ENCODE assay signal across 26 mouse cellular contexts in the genomic region with DNA sequence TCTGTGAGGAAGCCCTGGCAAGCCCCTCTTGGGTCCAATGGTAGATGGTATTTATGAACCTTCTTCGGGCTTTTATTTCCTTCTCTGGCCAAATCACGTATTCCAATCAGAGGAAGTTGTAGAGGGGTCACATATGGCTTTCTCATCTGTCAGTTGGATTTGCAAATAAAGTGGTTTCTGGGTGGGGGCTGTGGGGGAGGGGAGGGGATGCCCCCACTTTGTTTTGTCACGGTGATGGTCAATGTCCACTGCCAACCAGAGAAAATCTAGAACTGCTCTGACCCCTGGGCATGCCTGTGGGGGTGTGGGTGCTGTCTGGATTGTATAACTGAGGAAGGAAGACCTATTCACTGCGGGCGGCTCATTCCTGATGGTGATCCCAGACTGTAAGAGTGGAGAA. TPM values are rescaled to one million over a fixed set of nuclear protein-coding genes. Genes with fewer than 3 reads are reported as not detected.
A peak's percentile ranks its signal among the peaks of the same experiment; 100 is the strongest.
DNase-seq lines count a peak whose midpoint lies in the region; ATAC-seq lines count a peak whose summit lies in the region.
"Had no signal": no experiment of that assay in that cellular context is flagged by ENCODE, and none has a peak within 500 bp of the region (broad histone marks: within the 10 kb centered on the region; RNA-seq: fewer than 3 reads in every experiment).

No protein-coding gene starts in this region.

- no peaks in the 10 kb centered on the region for H3K36me3 ChIP-seq in forebrain, embryonic 13.5 days (ENCODE audit: poor library complexity, severe bottlenecking)
- H3K36me3 ChIP-seq in forebrain, embryonic 10.5 days (replicated peaks): no peaks in the 10 kb centered on the region
- H3K36me3 ChIP-seq in kidney, embryonic 15.5 days: no peaks in the 10 kb centered on the region
- no peaks in the 10 kb centered on the region for H3K36me3 ChIP-seq in midbrain, embryonic 12.5 days
- no peaks in the 10 kb centered on the region for H3K36me3 ChIP-seq in midbrain, embryonic 14.5 days (ENCODE audit: control insufficient read depth, insufficient read depth, low read length)
- H3K36me3 ChIP-seq in intestine, embryonic 16.5 days (ENCODE audit: control insufficient read depth, insufficient read depth, low read length): no peaks in the 10 kb centered on the region

- no peaks in the 10 kb centered on the region for H3K9me3 ChIP-seq in forebrain, embryonic 13.5 days (replicated peaks)
- H3K9me3 ChIP-seq in forebrain, embryonic 10.5 days: no peaks in the 10 kb centered on the region
- no peaks in the 10 kb centered on the region for H3K9me3 ChIP-seq in kidney, embryonic 15.5 days (replicated peaks)
- H3K9me3 ChIP-seq in midbrain, embryonic 12.5 days: no peaks in the 10 kb centered on the region
- H3K9me3 ChIP-seq in midbrain, embryonic 14.5 days (ENCODE audit: control insufficient read depth, low read length): no peaks in the 10 kb centered on the region
- no peaks in the 10 kb centered on the region for H3K9me3 ChIP-seq in intestine, embryonic 16.5 days (ENCODE audit: control insufficient read depth, low read length)
- H3K9me3 ChIP-seq: megakaryocyte, embryonic 14.5 days had no signal

- H3K9ac ChIP-seq in forebrain, embryonic 13.5 days: no peak overlapping the region
- H3K9ac ChIP-seq in kidney, embryonic 15.5 days: no peak overlapping the region
- no peak overlapping the region for H3K9ac ChIP-seq in midbrain, embryonic 12.5 days (replicated peaks)
- no peak overlapping the region for H3K9ac ChIP-seq in midbrain, embryonic 14.5 days (replicated peaks; ENCODE audit: low read length)
- no peak overlapping the region for H3K9ac ChIP-seq in intestine, embryonic 16.5 days (ENCODE audit: low read depth, low read length)
- H3K9ac ChIP-seq: hindbrain, embryonic 14.5 days; liver, embryonic 14.5 days had no signal

- 55% methylated on average over 5 of the region's 5 CpGs for WGBS in forebrain, embryonic 13.5 days
- WGBS in forebrain, embryonic 10.5 days: 77% methylated on average over 5 of the region's 5 CpGs
- 64% methylated on average over 5 of the region's 5 CpGs for WGBS in kidney, embryonic 15.5 days
- WGBS in midbrain, embryonic 12.5 days: 42% methylated on average over 5 of the region's 5 CpGs
- 36% methylated on average over 5 of the region's 5 CpGs for WGBS in midbrain, embryonic 14.5 days
- WGBS in intestine, embryonic 16.5 days: 44% methylated on average over 5 of the region's 5 CpGs

- peak overlapping the region; percentile 25; the same call in 1 of the 2 replicates for H3K4me2 ChIP-seq in forebrain, embryonic 13.5 days
- no peak overlapping the region for H3K4me2 ChIP-seq in kidney, embryonic 15.5 days
- no peak overlapping the region for H3K4me2 ChIP-seq in midbrain, embryonic 12.5 days (replicated peaks)
- H3K4me2 ChIP-seq in midbrain, embryonic 14.5 days (ENCODE audit: low read length): no peak overlapping the region
- H3K4me2 ChIP-seq in intestine, embryonic 16.5 days (ENCODE audit: low read depth, low read length): no peak overlapping the region
- H3K4me2 ChIP-seq: heart, embryonic 11.5 days; hindbrain, embryonic 14.5 days had no signal

- peaks cover 24% of the 10 kb centered on the region for H3K4me1 ChIP-seq in forebrain, embryonic 13.5 days
- peaks cover 34% of the 10 kb centered on the region for H3K4me1 ChIP-seq in forebrain, embryonic 10.5 days
- H3K4me1 ChIP-seq in kidney, embryonic 15.5 days: peaks cover 31% of the 10 kb centered on the region
- peaks cover 10% of the 10 kb centered on the region for H3K4me1 ChIP-seq in midbrain, embryonic 12.5 days
- peaks cover 9% of the 10 kb centered on the region; the same call in 1 of the 2 replicates for H3K4me1 ChIP-seq in midbrain, embryonic 14.5 days (ENCODE audit: control insufficient read depth, insufficient read depth, low read length)
- peaks cover 22% of the 10 kb centered on the region; the same call in 1 of the 2 replicates for H3K4me1 ChIP-seq in intestine, embryonic 16.5 days (ENCODE audit: control insufficient read depth, insufficient read depth, low read length)

- 0 out of 2 replicates have a peak, but pooled peaks cover 6% of the 10 kb centered on the region for H3K27me3 ChIP-seq in forebrain, embryonic 13.5 days
- H3K27me3 ChIP-seq in forebrain, embryonic 10.5 days (ENCODE audit: poor library complexity, severe bottlenecking): peaks cover 39% of the 10 kb centered on the region
- no peaks in the 10 kb centered on the region for H3K27me3 ChIP-seq in kidney, embryonic 15.5 days
- H3K27me3 ChIP-seq in midbrain, embryonic 12.5 days: peaks cover 38% of the 10 kb centered on the region
- peaks cover 25% of the 10 kb centered on the region for H3K27me3 ChIP-seq in midbrain, embryonic 14.5 days (ENCODE audit: control insufficient read depth, insufficient read depth, low read length)
- H3K27me3 ChIP-seq in intestine, embryonic 16.5 days (replicated peaks; ENCODE audit: control insufficient read depth, insufficient read depth, low read length): no peaks in the 10 kb centered on the region
- H3K27me3 ChIP-seq: megakaryocyte, embryonic 14.5 days had no signal

- no peak for ATAC-seq in forebrain, embryonic 13.5 days
- no peak for ATAC-seq in kidney, embryonic 15.5 days (replicated peaks; ENCODE audit: low FRiP score)
- ATAC-seq in midbrain, embryonic 12.5 days (ENCODE audit: low FRiP score, low read depth): peak; percentile 49; the same call in 1 of the 2 replicates
- ATAC-seq in midbrain, embryonic 14.5 days (ENCODE audit: low FRiP score, low TSS enrichment): no peak
- peak; percentile 31; the same call in 1 of the 2 replicates for ATAC-seq in intestine, embryonic 16.5 days

- no peak overlapping the region for H3K4me3 ChIP-seq in forebrain, embryonic 13.5 days
- H3K4me3 ChIP-seq in forebrain, embryonic 10.5 days: no peak overlapping the region; the same call in 1 of the 2 replicates
- no peak overlapping the region for H3K4me3 ChIP-seq in kidney, embryonic 15.5 days (replicated peaks)
- H3K4me3 ChIP-seq in midbrain, embryonic 12.5 days: no peak overlapping the region
- no peak overlapping the region for H3K4me3 ChIP-seq in midbrain, embryonic 14.5 days (replicated peaks; ENCODE audit: low read depth, low read length)
- no peak overlapping the region for H3K4me3 ChIP-seq in intestine, embryonic 16.5 days (ENCODE audit: low read length)
- H3K4me3 ChIP-seq: erythroblast, embryonic 14.5 days; megakaryocyte, embryonic 14.5 days had no signal

- DNase-seq in forebrain, embryonic 10.5 days (ENCODE audit: extremely low spot score, low spot score): no peak
- no peak for DNase-seq in kidney, postnatal 25 days
- no peak for DNase-seq in midbrain, embryonic 14.5 days
- no peak for DNase-seq in ovary, postnatal 14 days (ENCODE audit: low spot score)
- DNase-seq: adrenal gland, postnatal 14 days; cerebellum, adult 11-12 months; cerebellum, postnatal 10 days; gastrocnemius, postnatal 36 days; heart, adult 18-20 months; heart, postnatal 36 days; liver; lung, adult 2 months; lung, postnatal 4 days; right cerebral cortex, adult 18-20 months; thymus, adult 18-20 months; thymus, postnatal 25 days had no signal

- H3K27ac ChIP-seq in forebrain, embryonic 13.5 days: no peak overlapping the region
- no peak overlapping the region for H3K27ac ChIP-seq in forebrain, embryonic 10.5 days
- H3K27ac ChIP-seq in kidney, embryonic 15.5 days: peak overlapping the region; percentile 45; the same call in 1 of the 2 replicates
- H3K27ac ChIP-seq in midbrain, embryonic 12.5 days (replicated peaks): no peak overlapping the region
- H3K27ac ChIP-seq in midbrain, embryonic 14.5 days (replicated peaks; ENCODE audit: low read depth, low read length): no peak overlapping the region
- H3K27ac ChIP-seq in intestine, embryonic 16.5 days (ENCODE audit: low read length): peak overlapping the region; percentile 33
- H3K27ac ChIP-seq: hindbrain, embryonic 14.5 days; liver, embryonic 14.5 days; stomach, postnatal 0 days had no signal

RNA-seq across cellular contexts. Expression of gene Efcab5, which starts 4.6 kb away (rescaled TPM):
- 0.39 and 0.79 TPM in 2 replicates for polyA plus RNA-seq in forebrain, embryonic 13.5 days (2015; fragmentation: Nextera tagmentation; extraction: Ambion mirVana)
- 0.20 and 0.25 TPM in 2 replicates for polyA plus RNA-seq in forebrain, embryonic 10.5 days (2016; fragmentation: Nextera tagmentation; extraction: Ambion mirVana)
- polyA plus RNA-seq in kidney, embryonic 15.5 days (2015; fragmentation: Nextera tagmentation; extraction: Ambion mirVana): 0.08 and 0.18 TPM in 2 replicates
- 0.75 and 0.97 TPM in 2 replicates for polyA plus RNA-seq in midbrain, embryonic 12.5 days (2016; fragmentation: Nextera tagmentation; extraction: Ambion mirVana)
- polyA plus RNA-seq in midbrain, embryonic 14.5 days (2014; fragmentation: Nextera tagmentation; extraction: Ambion mirVana): 0.55 and 1.1 TPM in 2 replicates
- 0.18 and 0.37 TPM in 2 replicates for polyA plus RNA-seq in intestine, embryonic 16.5 days (2015; fragmentation: Nextera tagmentation; extraction: Ambion mirVana)
- polyA plus RNA-seq: erythroblast, embryonic 14.5 days had no signal

RNA-seq across cellular contexts. Expression of gene Ssh2, which starts 22.7 kb away (rescaled TPM):
- 13.9 and 16.6 TPM in 2 replicates for polyA plus RNA-seq in forebrain, embryonic 13.5 days (2015; fragmentation: Nextera tagmentation; extraction: Ambion mirVana)
- polyA plus RNA-seq in forebrain, embryonic 10.5 days (2016; fragmentation: Nextera tagmentation; extraction: Ambion mirVana): 9.0 and 9.9 TPM in 2 replicates
- polyA plus RNA-seq in kidney, embryonic 15.5 days (2015; fragmentation: Nextera tagmentation; extraction: Ambion mirVana): 8.1 and 9.1 TPM in 2 replicates
- 15.1 and 18.9 TPM in 2 replicates for polyA plus RNA-seq in midbrain, embryonic 12.5 days (2016; fragmentation: Nextera tagmentation; extraction: Ambion mirVana)
- polyA plus RNA-seq in midbrain, embryonic 14.5 days (2014; fragmentation: Nextera tagmentation; extraction: Ambion mirVana): 23.0 and 26.6 TPM in 2 replicates
- polyA plus RNA-seq in intestine, embryonic 16.5 days (2015; fragmentation: Nextera tagmentation; extraction: Ambion mirVana): 5.0 and 5.8 TPM in 2 replicates

Comparison
In these comparisons a context has a peak if more than half of its experiments do, and no peak if none do; other contexts are left out.
1. ATAC-seq: peak in midbrain, embryonic 12.5 days (single experiment) and intestine, embryonic 16.5 days (single experiment); none in forebrain, embryonic 13.5 days (single experiment), kidney, embryonic 15.5 days (single experiment) and midbrain, embryonic 14.5 days (single experiment).
2. H3K27ac ChIP-seq: peak in kidney, embryonic 15.5 days (single experiment) and intestine, embryonic 16.5 days (single experiment); none in forebrain, embryonic 13.5 days (single experiment), forebrain, embryonic 10.5 days (single experiment), midbrain, embryonic 12.5 days (single experiment) and midbrain, embryonic 14.5 days (single experiment).